Mouse (Mus musculus) heart, embryonic 14.5 days (tissue): ENCODE results near the gene Armh3. TPM values are rescaled to one million over a fixed set of nuclear protein-coding genes. Genes with fewer than 3 reads are reported as not detected.

Experiments used
- ATAC-seq: fragments of 200-750 bp; cut with Nextera tagmentation; 2 replicates; pipeline ENCODE4 v1.8.0; 2017; ENCODE audit warnings: low read depth, moderate TSS enrichment; ENCODE audit not compliant: insufficient number of reproducible peaks, insufficient read depth, low FRiP score
- H3K27ac ChIP-seq, 2 experiments: fragments of 200-500 bp in 1 of 2; fragments of 300-500 bp in 1 of 2; sonication (generic) in 1 of 2; replicated peaks in 1 of 2; 2 replicates each; pipeline ENCODE4 v1.5.1; 2012 to 2014; ENCODE audit warnings: low read depth in 2 of 2, low read length in 2 of 2, control low read depth in 1 of 2, mild to moderate bottlenecking in 1 of 2, mixed read lengths in 1 of 2; ENCODE audit not compliant: control insufficient read depth in 1 of 2, insufficient read depth in 1 of 2
- H3K27me3 ChIP-seq: fragments of 300-500 bp; sonication (generic); 2 replicates; pipeline ENCODE4 v1.6.1; 2014; ENCODE audit warnings: mild to moderate bottlenecking, low read length, control low read depth; ENCODE audit not compliant: control insufficient read depth, insufficient read depth
- H3K36me3 ChIP-seq: fragments of 300-500 bp; sonication (generic); 2 replicates; pipeline ENCODE4 v1.6.1; 2014; ENCODE audit warnings: mild to moderate bottlenecking, control low read depth, low read length, mixed read lengths; ENCODE audit not compliant: control insufficient read depth, insufficient read depth
- H3K4me1 ChIP-seq, 2 experiments: fragments of 200-500 bp in 1 of 2; fragments of 300-500 bp in 1 of 2; sonication (generic) in 1 of 2; 2 replicates each; pipeline ENCODE4 v1.6.1; 2012 to 2014; ENCODE audit warnings: low read length in 2 of 2, control low read depth in 1 of 2, mixed read lengths in 1 of 2; ENCODE audit not compliant: control insufficient read depth in 2 of 2, insufficient read depth in 2 of 2
- H3K4me2 ChIP-seq: fragments of 300-500 bp; sonication (generic); 2 replicates; pipeline ENCODE4 v1.6.1; 2014; ENCODE audit warnings: mild to moderate bottlenecking, low read length
- H3K4me3 ChIP-seq, 2 experiments: fragments of 200-500 bp in 1 of 2; fragments of 300-500 bp in 1 of 2; sonication (generic) in 1 of 2; 2 replicates each; pipeline ENCODE4 v1.5.1; 2012 to 2014; ENCODE audit warnings: low read length in 2 of 2, mild to moderate bottlenecking in 2 of 2, control low read depth in 1 of 2, low read depth in 1 of 2, moderate library complexity in 1 of 2; ENCODE audit not compliant: control insufficient read depth in 1 of 2, insufficient read depth in 1 of 2
- H3K9ac ChIP-seq: fragments of 300-500 bp; sonication (generic); 2 replicates; pipeline ENCODE4 v1.6.1; 2014; ENCODE audit warnings: mild to moderate bottlenecking, low read length
- H3K9me3 ChIP-seq: fragments of 300-500 bp; sonication (generic); 2 replicates; pipeline ENCODE4 v1.6.1; 2016; ENCODE audit warnings: low read length, control low read depth; ENCODE audit not compliant: control insufficient read depth
- WGBS: fragments of 180-500 bp; shearing (Covaris S2); extraction: QIAGEN DNeasy Blood & Tissue Kit; methylation state at CpG from one replicate; pipeline ENCODE4 v1.1.7; 2014; 5-methylcytosine and 5-hydroxymethylcytosine counted together
- polyA plus RNA-seq: library from polyadenylated mRNA; unstranded; fragments of >200 nt; fragmentation: Nextera tagmentation; extraction: Ambion mirVana; gene quantifications from 2 replicates; pipeline ENCODE4 v1.2.1, GENCODE M21; 2014

The Armh3 gene
- polyA plus RNA-seq, 1 experiment from 2014 or later, result 14.1 TPM

- peak overlapping the region in 1 of 2 experiments; percentile 93; a peak in 2 of 4 replicates for H3K27ac ChIP-seq
- H3K9me3 ChIP-seq, result no peaks in the 10 kb centered on the region
- peaks cover 16 to 21% of the 10 kb centered on the region in 2 experiments for H3K4me1 ChIP-seq
- 0 out of 2 replicates have a peak, but pooled peaks have one; percentile 6 for ATAC-seq
- WGBS, result 53% methylated on average over 3 of the region's 3 CpGs
- H3K4me2 ChIP-seq, result no peak overlapping the region
- peaks cover 12% of the 10 kb centered on the region; the same call in 1 of the 2 replicates for H3K36me3 ChIP-seq
- H3K4me3 ChIP-seq, result no peak overlapping the region
- H3K9ac ChIP-seq, result no peak overlapping the region
- H3K27me3 ChIP-seq, result no peaks in the 10 kb centered on the region
Observed at GRCm38 (mm10) chr19:45903861-45904260, 94.4 kb downstream of the Armh3 start.

DNA sequence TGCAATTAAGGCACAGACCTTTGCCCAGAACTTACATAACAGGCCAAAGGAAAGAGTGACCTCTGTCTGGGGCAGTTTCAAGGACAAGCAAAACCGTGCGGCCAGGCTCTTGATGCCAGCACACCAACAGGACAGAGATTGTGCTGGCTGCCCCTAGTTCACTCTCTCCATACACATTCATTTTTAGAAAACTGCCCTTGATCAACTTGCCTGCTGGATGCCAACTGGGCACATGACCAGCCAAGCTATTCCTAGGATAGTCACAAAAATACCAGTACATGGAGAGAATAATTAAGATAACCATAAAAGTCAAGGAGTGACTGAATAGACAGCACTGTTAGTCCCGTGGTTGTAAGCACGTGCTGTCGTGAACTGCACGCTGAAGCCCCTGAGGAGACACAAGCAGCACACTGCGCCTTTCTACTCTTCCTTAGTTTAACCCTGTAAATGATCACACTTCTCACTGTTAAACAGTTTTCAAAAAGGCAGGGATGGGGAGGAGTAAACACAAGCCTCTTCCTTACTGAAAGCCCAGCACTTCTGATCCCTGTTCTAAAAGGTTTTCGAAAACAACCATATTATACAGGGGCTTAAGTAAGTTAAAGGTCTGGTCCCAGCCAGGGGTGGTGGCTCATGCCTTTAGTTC, 95.8 kb downstream of the Armh3 start:
- H3K9ac ChIP-seq, result peak overlapping the region; percentile 59; the same call in 1 of the 2 replicates
- peak; percentile 73; the same call in 1 of the 2 replicates for ATAC-seq
- no peaks in the 10 kb centered on the region for H3K27me3 ChIP-seq
- no peaks in the 10 kb centered on the region for H3K9me3 ChIP-seq
- H3K4me1 ChIP-seq, result peaks cover 16 to 21% of the 10 kb centered on the region in 2 experiments
- WGBS, result 47% methylated on average over 8 of the region's 8 CpGs
- H3K27ac ChIP-seq, result peak overlapping the region; percentile 93
- no peak overlapping the region for H3K4me3 ChIP-seq
- H3K4me2 ChIP-seq, result no peak overlapping the region; the same call in 1 of the 2 replicates
- peaks cover 12% of the 10 kb centered on the region; the same call in 1 of the 2 replicates for H3K36me3 ChIP-seq

- Histone ChIP-seq H3K4me2 (no peak overlapping the region), H3K9me3 (no peaks in the 10 kb centered on the region), H3K4me1 (peaks cover 16 to 21% of the 10 kb centered on the region in 2 experiments), H3K9ac (no peak overlapping the region), H3K27me3 (no peaks in the 10 kb centered on the region), H3K27ac (no peak overlapping the region), H3K36me3 (0 out of 2 replicates have a peak, but pooled peaks cover 13% of the 10 kb centered on the region), H3K4me3 (no peak overlapping the region)
- ATAC-seq, result no peak
- WGBS, result 92% methylated on average over 5 of the region's 5 CpGs
Observed at GRCm38 (mm10) chr19:45900836-45901235, 97.5 kb downstream of the Armh3 start.

- H3K4me2 ChIP-seq, result no peak overlapping the region
- 97% methylated on average over 1 of the region's 1 CpGs for WGBS
- no peaks in the 10 kb centered on the region for H3K9me3 ChIP-seq
- H3K4me3 ChIP-seq, result no peak overlapping the region
- no peak for ATAC-seq
- peaks cover 18% of the 10 kb centered on the region for H3K36me3 ChIP-seq
- H3K4me1 ChIP-seq, result no peaks in the 10 kb centered on the region
- no peaks in the 10 kb centered on the region for H3K27me3 ChIP-seq
- no peak overlapping the region for H3K9ac ChIP-seq
- no peak overlapping the region for H3K27ac ChIP-seq
Observed at GRCm38 (mm10) chr19:45895726-45896125, 102.6 kb downstream of the Armh3 start.

GRCm38 (mm10) chr19:45882056-45882455, 116.2 kb downstream of the Armh3 start:
- 58% methylated on average over 3 of the region's 3 CpGs for WGBS
- no peak overlapping the region for H3K27ac ChIP-seq
- H3K27me3 ChIP-seq, result no peaks in the 10 kb centered on the region
- no peak overlapping the region for H3K9ac ChIP-seq
- no peak overlapping the region for H3K4me2 ChIP-seq
- peaks cover 24% of the 10 kb centered on the region for H3K36me3 ChIP-seq
- no peaks in the 10 kb centered on the region for H3K9me3 ChIP-seq
- ATAC-seq, result no peak
- no peaks in the 10 kb centered on the region for H3K4me1 ChIP-seq
- H3K4me3 ChIP-seq, result no peak overlapping the region

- ATAC-seq, result no peak
- Histone ChIP-seq H3K4me3 (no peak overlapping the region), H3K27ac (no peak overlapping the region), H3K4me1 (peaks cover 6 to 13% of the 10 kb centered on the region in 2 experiments; a peak in 3 of 4 replicates), H3K9ac (no peak overlapping the region), H3K36me3 (no peaks in the 10 kb centered on the region), H3K9me3 (no peaks in the 10 kb centered on the region), H3K27me3 (no peaks in the 10 kb centered on the region), H3K4me2 (no peak overlapping the region)
- WGBS, result 10% methylated on average over 1 of the region's 1 CpGs
Observed at GRCm38 (mm10) chr19:45873320-45873719, 125.0 kb downstream of the Armh3 start.

DNA sequence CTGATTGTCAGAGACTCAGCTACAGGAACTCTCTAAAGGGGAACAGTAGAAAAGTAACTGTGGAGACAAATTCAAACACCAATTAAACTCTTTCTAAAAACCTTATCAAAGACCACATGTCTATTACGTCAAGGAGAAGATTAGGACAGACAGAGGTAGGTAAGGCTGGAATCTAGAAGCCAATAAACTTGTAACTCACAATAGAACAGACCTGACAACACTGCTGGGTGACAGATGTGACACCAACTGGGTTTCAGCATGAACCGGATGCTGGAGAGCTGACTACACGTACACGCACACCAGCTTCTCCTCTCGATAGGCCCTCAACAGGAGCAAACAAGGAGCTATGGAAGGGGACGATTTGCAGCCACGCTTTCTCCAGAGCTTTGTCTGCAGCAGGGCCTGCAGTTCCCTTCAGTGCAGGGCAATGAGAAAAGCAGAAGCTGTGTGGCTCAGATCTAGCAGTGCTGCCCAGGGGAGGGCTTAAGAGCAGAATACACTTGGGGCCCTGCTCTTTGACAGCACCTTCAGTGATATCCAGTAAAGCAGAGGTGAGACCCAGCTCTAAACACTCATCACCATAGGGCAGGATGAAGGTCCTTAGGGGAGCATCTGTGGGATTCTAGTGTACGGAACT, 142.9 kb downstream of the Armh3 start:
- WGBS, result 33% methylated on average over 8 of the region's 8 CpGs
- H3K27ac ChIP-seq, result peak overlapping the region; percentile 65 to 86
- no peaks in the 10 kb centered on the region for H3K27me3 ChIP-seq
- no peaks in the 10 kb centered on the region for H3K36me3 ChIP-seq
- H3K4me2 ChIP-seq, result peak overlapping the region; percentile 60
- H3K9me3 ChIP-seq, result no peaks in the 10 kb centered on the region
- ATAC-seq, result no peak
- peaks cover 11 to 18% of the 10 kb centered on the region in 2 experiments for H3K4me1 ChIP-seq
- peak overlapping the region in 1 of 2 experiments; percentile 11; a peak in 1 of 4 replicates for H3K4me3 ChIP-seq
- peak overlapping the region; percentile 56 for H3K9ac ChIP-seq
